Mouse (Mus musculus) embryo, embryonic 10.5 days (tissue): ENCODE measurements around the gene Nkapl.
"Not testable (repeated sequence)": the region's sequence is repeated elsewhere in the genome, so short reads cannot be mapped to it uniquely, and the experiment has no call there.

Experiments used
- DNase-seq: peaks from one replicate; pipeline ENCODE4 v3.0.0-alpha.2; 2015; ENCODE audit warnings: low spot score

Nkapl gene

GRCm38 (mm10) chr13:21468061-21469019, at the start of gene Nkapl:
Gene Nkapl, minus strand, starts transcription at chr13:21468509.
- peak; percentile 93 for DNase-seq

DNA sequence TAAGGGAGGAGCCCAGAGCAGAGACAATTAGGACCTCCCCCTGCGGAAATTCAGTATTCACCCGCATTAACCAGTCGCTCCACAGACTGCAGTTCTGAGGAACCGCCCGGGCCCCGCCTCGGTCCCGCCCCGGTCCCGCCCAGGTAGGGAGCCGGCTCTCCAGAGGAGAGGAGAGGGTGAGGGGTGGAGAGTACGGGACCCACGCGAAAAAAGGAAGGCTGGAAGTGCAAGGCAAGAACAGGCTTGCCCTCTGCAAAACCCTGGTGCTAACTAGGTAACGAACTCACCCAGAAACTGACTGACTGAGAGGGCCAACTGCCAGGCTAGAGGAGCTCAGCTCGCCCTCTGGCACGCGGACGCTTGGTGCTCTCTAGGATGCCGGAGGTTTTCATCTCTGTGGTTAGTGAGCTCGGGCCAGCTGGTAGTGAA, 37.9 kb upstream of the Nkapl start:
- peak; percentile 91 for DNase-seq

GRCm38 (mm10) chr13:21502296-21502695, 34.0 kb upstream of the Nkapl start:
- DNase-seq = no peak

- not testable (repeated sequence) for DNase-seq
Measured at GRCm38 (mm10) chr13:21501182-21501581, 32.9 kb upstream of the Nkapl start, which contains the start of gene Gm11273. Gene Gm11273, minus strand, starts transcription at chr13:21501418.

DNA sequence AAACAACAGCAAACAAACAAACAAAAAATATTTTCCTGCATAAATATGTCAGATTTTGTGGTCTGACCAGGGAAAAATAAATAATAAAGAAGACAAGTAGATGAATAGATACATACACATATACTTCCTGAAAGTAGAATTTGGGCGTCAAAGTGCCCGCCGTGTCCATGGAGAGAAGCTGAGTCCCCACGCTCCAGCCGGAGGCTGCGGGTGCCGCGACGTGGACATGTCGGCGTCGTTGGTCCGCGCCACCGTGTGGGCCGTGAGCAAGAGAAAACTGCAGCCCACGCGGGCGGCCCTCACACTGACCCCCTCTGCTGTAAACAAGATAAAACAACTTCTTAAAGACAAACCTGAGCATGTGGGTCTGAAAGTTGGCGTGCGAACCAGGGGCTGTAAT, 26.8 kb upstream of the Nkapl start, which contains the start of gene AK157302:
Gene AK157302, plus strand, starts transcription at position 144 of the 400 bp plus-strand sequence.
- no peak for DNase-seq

DNA sequence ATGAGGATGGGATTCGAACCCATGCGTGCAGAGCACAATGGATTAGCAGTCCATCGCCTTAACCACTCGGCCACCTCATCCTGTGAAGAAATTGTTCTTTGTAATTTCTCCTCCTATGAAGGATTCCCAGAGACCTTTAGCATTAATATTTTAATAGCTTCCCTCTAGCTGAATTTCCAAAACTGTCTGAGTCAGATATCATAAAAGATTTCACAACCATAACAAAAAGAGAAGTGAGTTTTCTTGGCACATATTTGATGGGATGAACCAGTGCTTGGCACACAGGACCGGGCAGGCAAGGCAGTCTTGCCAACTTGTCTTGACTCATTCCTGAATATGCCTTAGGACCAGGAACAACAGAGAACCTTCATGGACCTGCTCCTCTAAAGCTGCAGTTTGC, 24.5 kb upstream of the Nkapl start:
- no peak for DNase-seq

- no peak for DNase-seq
Measured at GRCm38 (mm10) chr13:21486881-21487280, 18.6 kb upstream of the Nkapl start.

DNA sequence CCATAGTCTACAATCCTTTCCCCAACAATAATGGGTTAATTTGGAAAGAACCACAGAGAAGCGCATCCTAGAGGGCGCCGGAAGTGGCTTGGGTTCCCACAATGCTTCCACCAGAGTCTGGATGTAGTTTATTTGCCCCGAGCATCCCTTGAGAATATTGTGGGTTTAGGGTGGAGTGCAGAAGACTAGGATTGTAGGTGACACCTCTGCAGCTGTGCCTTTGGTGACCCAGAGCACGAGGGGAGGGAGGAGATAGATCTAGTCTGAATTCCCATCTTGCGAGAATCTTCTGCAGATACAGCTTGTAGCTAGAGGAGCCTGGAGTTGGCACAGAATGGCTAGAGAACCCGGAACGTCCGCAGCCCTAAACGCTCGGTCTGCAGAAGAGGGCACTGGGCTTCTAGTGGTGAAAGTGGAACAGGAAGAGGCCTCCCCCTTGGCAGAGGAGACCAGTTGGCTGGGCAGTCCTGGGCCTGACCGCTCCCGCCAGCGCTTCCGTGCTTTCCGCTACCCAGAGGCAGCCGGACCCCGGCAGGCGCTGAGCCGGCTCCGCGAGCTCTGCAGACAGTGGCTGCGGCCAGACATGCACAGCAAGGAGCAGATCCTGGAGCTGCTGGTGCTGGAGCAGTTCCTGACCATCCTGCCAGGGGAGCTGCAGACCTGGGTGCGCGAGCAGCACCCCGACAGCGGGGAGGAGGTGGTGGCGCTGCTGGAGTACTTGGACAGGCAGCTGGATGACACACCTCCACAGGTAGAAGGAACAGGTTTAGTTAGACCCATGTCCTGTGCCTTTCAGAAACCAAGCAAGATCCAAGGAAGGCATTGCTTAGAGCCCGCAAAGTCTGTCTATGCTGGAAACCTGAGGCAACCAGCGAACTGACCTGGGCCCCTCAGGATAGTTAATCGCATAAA, 10.7 kb upstream of the Nkapl start, which contains the start of the genes Zkscan4 and Gm10065:
Gene Zkscan4, plus strand, starts transcription at position 149 of the 912 bp plus-strand sequence.
Gene Gm10065, minus strand, starts transcription at position 683 of the 912 bp plus-strand sequence.
- peak; percentile 88 for DNase-seq

DNA sequence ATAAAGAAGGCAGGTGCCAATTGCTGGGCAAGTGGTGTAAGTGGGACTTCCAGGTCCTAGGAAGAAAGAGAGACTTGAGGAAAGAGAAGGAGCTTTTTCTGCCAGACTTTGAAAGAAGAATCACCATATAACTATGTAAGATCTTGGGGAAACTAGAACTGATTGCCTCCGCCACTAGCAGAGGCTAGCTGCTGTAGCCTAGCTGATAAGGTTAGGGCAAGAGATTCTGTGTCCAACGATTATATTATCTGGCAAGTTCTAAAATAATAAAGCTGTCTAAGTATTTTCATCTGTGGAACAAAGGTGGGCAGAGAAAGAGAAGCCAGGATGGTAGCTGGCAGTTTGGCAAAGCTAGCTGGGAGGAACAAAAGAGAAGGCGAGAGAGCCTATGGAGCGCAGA, 4.1 kb upstream of the Nkapl start:
- no peak for DNase-seq

DNA sequence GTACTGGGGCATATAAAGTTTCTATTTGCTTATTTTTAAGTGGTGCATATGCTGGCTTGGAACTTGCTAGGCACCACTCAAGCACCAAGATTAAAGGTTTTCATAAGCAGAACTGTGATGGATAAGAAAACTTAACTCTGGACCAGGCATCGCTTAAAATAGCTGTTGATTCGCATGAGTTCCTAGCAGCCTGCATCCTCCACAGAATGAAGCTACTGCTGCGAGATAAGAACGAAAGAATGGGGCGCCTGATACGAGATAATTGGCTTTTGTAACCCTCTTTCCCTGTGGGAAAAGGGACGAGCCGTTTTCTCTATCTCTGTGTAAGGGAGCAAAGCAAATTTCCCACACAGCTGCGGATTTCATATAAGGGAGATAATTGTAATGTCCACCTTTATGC, 788 bp upstream of the Nkapl start:
- DNase-seq = no peak

GRCm38 (mm10) chr13:21467336-21467735, 973 bp downstream of the Nkapl start:
- DNase-seq = no peak

- not testable (repeated sequence) for DNase-seq
Measured at GRCm38 (mm10) chr13:21462516-21462915, 5.8 kb downstream of the Nkapl start.

GRCm38 (mm10) chr13:21456347-21456746, 12.0 kb downstream of the Nkapl start:
- no peak for DNase-seq

GRCm38 (mm10) chr13:21454133-21454532, 14.2 kb downstream of the Nkapl start:
- DNase-seq = no peak

- DNase-seq = peak; percentile 95
Measured at GRCm38 (mm10) chr13:21453449-21453848, 14.9 kb downstream of the Nkapl start, which contains the start of gene Zscan26. Gene Zscan26, minus strand, starts transcription at chr13:21453730.

- no peak for DNase-seq
Measured at GRCm38 (mm10) chr13:21453042-21453441, 15.3 kb downstream of the Nkapl start.

- DNase-seq = no peak
Measured at GRCm38 (mm10) chr13:21447856-21448614, 20.3 kb downstream of the Nkapl start.

DNA sequence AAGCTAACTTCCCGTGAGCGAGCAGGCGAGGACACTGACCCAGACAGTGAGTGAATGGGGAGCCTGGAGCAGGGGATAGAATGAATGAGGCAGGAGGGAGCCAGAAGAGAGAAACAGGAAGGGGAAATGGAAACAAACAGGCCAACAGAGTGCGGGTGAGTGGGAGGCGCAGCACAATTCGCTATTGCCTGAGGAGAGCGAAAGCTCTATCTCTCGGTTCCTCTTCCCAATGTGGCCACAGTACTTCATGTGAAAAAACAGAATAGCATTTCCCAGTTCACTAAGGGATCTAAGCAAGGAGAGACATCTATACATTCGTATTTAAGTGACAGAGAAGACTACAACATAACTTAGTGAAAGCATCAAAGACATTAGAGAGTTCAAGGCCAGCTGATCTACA, 21.5 kb downstream of the Nkapl start:
- no peak for DNase-seq

GRCm38 (mm10) chr13:21441207-21441572, 27.1 kb downstream of the Nkapl start:
- DNase-seq = peak; percentile 28

GRCm38 (mm10) chr13:21440503-21441206, 27.7 kb downstream of the Nkapl start, which contains the start of gene Pgbd1:
Gene Pgbd1, minus strand, starts transcription at chr13:21441058.
- peak; percentile 89 for DNase-seq

- no peak for DNase-seq
Measured at GRCm38 (mm10) chr13:21435476-21435875, 32.8 kb downstream of the Nkapl start.
